Mouse (Mus musculus) spleen, postnatal 4 days (tissue): ENCODE measurements around the gene Papln.

Source experiments
- DNase-seq, 2 experiments: peaks; one replicate each; pipeline ENCODE4 v3.0.0; 2022; ENCODE audit warnings: low spot score in 2 of 2

Gene Papln

DNA sequence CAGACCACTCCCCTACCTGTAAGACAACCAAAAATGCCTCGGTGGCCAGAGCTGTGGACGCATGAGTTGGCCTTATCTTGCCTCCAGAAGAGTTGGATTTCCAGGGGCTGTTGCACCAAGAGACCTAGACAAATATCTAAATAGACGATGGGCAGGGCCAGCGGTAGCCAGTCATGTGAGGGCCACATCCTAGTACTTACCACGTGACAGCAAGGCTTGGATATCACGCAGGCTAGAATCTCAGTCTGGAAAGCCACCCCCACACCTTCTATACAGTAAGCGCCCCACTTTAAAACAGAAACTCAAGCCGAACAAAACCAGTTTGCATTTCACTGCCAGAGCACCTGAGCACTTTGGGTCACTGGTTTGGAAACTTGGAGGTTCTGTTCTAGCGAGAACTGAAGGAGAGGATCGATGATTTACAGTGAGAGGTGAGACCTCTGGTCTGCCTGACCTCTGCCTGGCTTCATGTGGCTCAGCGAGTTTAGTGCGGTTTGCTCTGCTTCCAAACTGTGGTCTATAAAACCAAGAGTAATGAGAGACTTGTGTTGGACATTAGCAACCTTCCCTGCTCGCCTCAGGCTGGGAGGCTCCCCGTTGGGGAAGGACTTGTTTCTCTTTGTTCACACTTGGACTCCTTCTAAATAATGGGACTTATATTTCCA is 4.9 kb downstream of the Papln start:
- DNase-seq = no peak

- peak in 1 of 2 experiments; percentile 34 for DNase-seq
Observed at GRCm38 (mm10) chr12:83770418-83771256, 7.2 kb downstream of the Papln start.

GRCm38 (mm10) chr12:83775621-83776020 is 12.2 kb downstream of the Papln start:
- no peak for DNase-seq

GRCm38 (mm10) chr12:83776766-83777165 is 13.3 kb downstream of the Papln start:
- DNase-seq = no peak

DNA sequence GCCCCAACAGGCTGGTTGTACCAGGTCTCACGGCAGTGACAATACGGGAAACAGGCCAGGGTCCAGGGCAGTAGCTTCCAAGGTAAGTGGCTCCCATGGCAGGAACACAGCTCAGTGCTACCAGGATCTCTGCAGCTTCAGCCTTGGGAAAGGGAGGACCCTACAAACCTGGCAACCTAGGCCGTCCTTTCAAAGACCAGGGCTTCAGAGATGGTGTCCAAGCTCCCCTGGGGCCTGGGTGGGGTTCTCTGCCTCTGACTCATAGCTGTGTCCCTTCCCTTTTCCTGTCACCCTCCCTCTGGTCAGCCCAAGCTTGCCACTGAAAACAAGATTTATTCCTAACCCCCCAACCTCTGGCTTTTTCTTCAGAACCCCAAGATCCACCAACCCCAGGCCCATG is 16.7 kb downstream of the Papln start:
- no peak for DNase-seq

DNA sequence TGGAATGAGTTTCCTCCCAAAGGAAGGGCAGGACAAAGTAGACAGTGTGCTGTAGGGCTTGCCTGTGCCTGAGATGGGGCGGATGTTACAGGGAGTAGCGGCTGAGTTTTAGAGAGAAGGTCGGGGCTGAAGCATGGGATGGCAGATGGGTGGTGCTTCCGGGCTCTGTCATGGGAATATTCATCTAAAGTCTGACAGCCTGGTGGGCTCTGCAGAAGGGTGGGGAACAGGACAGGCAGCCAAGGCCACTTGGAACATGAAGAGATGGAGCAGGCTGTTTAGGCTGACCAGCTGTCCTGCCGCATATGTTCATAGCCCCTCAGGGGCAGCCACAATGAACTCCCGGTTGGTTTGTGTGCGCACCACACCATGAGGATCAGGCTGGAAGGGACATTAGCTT is 17.8 kb downstream of the Papln start:
- DNase-seq = no peak

DNA sequence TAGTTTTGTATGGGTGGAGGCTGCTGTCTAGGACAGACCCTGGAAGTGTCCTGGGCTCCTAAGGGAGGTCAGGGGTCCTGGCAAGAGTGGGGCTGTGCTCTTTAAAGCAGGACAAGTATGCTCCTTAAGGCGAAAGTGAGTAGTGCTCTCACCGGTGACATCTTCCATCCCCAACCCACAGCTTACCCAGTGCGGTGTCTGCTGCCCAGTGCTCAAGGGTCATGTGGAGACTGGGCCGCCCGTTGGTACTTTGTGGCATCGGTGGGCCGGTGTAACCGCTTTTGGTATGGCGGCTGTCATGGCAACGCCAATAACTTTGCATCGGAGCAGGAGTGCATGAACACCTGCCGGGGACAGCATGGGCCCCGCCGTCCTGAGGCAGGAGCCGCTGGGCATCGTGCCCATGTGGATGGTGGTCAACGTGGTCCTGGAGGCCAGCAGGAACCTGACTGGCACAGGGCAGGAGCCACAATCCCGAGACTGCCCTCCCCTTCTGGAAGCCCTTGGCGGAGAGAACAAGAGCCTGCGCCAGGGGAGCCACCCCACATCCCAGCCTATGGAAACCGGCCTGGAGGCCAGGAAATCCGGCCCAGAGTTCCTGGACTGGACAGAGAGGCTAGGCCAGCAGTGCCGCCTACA is 18.3 kb downstream of the Papln start:
- DNase-seq = no peak

GRCm38 (mm10) chr12:83782669-83783068 is 19.2 kb downstream of the Papln start:
- DNase-seq = no peak

DNA sequence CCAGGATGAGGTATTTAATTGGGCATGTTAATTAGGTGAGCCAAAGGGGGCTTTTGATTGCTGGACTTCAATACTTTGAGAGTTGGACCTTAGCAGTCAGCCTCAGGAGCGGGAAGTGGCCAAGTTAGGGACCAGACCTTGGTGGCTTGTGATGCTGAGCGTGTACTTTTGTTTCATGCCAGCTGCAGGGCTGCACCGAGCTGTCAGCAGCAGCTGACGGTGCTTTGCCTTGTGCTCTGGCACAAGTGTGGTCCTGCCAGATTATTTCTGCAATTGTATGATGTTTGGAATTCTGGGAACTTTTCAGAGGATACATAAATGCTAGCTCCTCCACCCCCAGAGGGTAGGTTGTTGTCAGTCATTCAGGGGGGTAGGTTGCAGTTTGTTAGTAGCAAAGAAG is 21.9 kb downstream of the Papln start:
- no peak for DNase-seq

GRCm38 (mm10) chr12:83789051-83789780 is 25.8 kb downstream of the Papln start:
- DNase-seq = no peak

- DNase-seq = no peak
Observed at GRCm38 (mm10) chr12:83789781-83790140, 26.3 kb downstream of the Papln start.

DNA sequence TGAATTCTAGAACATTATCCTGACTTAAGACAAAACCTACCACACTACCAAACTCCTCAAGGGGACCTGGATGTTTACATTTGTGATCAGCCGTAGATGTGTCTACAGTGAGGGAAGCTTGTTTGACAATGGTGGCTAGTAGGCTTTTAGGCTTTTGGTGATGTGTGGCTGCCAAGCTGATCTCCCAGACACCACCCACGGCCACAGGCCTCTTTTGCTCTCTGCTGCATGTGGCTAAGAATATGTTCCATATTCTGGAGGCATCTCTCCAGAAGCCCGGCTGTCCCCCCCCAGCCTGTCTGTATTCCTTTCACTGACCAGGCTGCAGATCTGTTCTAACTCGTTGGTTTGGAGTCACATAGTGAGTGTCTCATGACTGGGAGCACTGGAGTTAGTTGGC is 27.3 kb downstream of the Papln start:
- no peak for DNase-seq

DNA sequence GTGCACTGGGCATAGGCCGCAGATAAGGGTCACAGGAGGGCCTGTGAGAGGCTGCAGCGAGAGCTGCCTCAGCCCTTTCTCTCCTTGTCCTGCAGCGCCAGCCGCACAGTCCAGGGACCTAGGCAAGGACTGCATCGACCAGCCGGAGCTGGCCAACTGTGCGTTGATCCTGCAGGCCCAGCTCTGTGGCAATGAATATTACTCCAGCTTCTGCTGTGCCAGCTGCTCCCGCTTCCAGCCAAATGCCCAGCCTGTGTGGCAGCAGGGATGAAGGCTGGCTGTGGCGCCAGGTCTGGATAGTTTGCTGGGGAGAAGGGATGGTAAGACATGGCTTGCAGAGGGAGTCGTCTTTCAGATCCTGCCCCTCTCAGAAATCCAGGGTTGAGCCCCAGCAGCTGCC is 28.3 kb downstream of the Papln start:
- no peak for DNase-seq

- no peak for DNase-seq
Observed at GRCm38 (mm10) chr12:83792706-83793410, 29.4 kb downstream of the Papln start.

DNA sequence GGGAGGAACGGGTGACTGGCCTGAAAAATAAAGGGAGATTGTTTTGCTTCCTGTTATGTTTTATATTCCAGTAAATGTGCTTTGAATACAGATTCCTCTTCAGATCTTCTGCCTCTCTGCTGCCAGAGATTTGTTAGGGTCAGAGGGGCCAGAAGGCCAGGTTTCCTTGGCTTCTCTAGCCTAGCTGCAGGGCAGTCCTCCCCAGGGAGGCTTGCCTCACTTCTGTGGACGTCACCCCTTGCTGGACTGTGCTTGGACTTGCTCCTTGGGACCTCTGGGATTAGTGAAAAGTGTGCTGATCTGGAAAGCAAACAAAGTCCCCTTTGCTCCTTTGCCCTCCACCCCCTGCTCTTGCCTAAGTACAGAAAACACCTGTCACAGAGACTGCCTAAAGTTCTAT is 31.6 kb downstream of the Papln start:
- DNase-seq = no peak

DNA sequence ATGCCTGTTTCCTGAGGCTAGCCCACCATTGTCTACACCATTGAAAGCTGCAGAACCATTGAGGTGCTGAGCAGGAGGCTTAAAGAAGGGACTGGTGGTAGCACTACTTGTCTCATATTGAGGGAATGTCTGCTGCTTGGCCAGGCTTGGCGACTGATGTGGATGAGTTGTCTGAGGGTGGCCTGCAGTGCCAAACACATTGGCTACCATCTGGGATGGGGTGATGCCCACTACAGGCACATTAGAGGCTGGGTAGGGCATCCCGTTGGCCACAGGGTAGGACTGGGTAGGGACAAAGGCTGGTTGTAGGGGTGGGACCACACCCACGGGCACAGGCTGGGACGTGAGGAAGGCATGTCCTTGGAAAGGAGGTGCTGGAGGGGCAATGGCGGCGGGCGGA is 32.2 kb downstream of the Papln start:
- DNase-seq = no peak

GRCm38 (mm10) chr12:83798313-83798712 is 34.9 kb downstream of the Papln start:
- DNase-seq = no peak

GRCm38 (mm10) chr12:83800943-83801342 is 37.5 kb downstream of the Papln start:
- no peak for DNase-seq

- no peak for DNase-seq
Observed at GRCm38 (mm10) chr12:83803641-83804040, 40.2 kb downstream of the Papln start.

DNA sequence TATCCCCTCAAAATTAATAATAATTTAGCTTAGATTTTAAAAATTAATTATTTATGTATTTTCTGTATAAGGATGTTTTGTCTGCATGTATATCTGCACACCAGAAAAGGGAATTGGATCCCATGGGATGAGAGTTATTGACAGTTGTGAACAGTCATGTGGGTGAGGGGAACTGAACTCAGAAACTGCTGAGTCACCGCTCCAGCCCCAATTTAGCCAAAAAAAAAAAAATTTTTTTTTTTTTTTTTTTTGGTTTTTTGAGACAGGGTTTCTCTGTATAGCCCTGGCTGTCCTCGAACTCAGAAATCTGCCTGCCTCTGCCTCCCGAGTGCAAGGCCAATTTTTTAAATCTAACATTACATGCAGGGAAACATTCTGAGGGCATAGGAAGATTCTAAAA is 48.5 kb downstream of the Papln start:
- DNase-seq = no peak

DNA sequence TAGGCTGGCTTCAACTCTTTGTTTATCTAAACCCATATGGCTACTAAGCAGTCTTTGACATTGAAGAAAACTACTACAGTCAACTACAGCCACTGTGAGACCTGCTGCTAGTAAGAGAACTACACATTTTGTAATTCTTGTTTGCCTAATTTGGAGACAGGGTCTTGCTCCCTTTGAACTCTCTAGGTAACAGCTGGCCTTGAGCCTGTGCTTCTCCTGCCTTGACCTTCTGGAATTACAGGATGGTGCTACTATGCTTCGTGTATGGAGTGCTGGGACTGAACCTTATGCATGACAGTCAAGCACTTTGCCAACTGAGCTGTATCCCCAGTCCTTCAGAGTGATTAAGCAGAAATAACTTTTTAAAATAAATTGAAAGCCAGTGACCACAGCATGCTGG is 53.2 kb downstream of the Papln start:
- DNase-seq = no peak

DNA sequence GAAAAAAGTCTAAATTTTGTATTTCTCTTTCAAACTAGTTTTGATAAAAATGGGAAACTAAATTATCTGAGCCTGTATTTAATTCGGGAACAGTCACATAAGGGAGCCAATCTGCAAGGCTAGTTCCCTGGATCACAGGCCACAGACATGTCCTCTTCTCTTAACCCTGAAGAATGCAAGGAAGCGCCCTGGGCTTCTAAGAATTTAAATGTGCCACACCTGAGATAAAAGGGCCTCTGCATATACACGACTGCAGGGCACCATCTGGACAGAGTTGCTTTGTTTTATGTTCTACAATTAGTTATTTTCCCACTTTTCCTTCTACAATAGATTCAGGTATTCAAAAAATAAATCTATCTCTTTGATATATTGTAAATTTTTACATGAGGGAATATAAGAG is 67.0 kb downstream of the Papln start:
- DNase-seq = no peak
